Mouse (Mus musculus) 3T3-L1 (cell line): ENCODE data around the gene Mettl22.

Experiments used
- DNase-seq: peaks from one replicate; pipeline ENCODE4 v3.0.0-alpha.2; 2015; ENCODE audit warnings: low read depth, low spot score

The Mettl22 gene

DNA sequence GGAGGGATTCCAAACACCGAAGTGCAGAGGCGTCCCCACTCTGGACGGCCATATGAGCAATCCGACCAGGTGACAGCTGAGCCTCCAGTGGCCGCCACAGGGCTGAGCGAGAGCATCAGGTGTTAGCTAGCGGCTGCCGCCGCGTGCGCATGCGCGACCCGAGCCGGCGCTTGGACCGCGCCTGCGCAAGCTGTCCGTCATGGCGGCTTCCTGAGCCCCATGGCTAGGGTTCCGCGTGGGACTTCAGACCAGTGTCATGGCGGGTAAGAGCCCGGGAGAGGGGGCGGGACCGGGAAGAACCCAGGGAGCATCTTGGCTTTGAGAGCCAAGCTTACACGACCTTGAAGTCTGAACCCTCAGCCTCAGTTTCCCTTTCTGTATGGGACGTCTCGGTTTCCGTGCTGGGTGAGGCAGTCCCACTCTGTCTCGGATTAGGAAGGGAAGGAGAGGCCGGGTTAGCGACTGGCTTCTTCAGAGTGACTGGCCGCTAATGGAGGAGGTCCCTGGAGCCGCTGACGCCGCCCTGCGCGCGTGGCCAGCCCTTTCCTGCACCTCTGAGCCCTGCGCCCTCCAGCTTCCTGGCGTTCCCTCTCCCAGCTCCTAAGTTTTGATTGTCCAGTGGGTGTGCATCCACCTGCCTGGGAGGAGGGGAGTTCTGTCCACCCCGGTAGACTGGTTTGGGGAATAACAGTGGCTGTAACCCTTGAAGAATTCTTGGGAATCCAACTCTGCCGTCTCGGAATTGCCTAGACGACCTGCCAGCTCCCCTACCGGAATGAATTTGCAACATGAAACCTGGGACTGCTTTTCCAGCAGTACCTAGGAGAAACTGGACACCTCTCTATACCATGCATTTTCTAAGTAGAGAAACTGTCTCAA is at the start of gene Mettl22:
Gene Mettl22 (plus strand): TSS at position 186 of the 879 bp plus-strand sequence.
- peak; percentile 93 for DNase-seq

DNA sequence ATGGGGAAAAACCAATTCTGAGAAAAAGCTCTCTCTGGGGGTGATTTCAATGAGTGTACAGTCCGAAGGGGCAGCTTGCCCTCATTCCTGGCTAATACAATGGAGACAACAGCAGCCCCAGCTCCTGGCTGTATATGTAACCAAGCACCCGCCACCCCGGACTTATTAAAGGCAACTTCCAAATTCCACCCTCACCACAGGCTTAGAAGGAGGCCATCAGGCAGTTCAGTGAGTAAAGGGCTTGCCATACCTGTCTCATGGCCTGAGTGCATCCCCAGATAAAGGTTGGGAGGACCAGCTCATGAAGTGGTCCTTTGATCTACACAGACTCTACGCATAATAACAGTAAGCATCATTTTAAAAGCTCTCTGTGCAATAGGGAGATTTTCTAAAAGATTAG is 49.7 kb upstream of the Mettl22 start:
- DNase-seq = no peak

DNA sequence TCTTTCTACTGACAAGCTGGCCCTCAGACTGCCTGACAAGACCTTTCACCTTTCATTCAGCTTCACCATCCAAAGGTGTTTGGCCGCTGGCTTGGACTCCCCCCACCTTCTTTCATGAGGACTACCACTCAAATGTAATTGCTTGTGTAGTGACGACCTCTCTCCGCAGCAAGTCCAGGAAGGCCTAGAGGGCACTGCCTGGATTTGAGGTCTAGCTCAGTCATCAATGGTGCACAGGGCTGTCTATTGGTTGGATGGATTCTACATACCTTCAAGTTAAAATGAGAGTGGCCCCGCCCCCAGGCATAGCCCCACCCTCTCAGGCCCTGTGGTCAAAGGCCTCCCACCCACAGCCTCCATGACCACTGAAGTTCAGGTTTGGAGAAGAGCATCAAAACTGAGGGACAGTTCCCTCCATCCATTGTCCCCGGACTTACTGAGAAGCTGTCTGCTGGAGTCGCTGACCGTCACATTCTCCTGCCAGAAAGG is 46.9 kb upstream of the Mettl22 start:
- DNase-seq = no peak

DNA sequence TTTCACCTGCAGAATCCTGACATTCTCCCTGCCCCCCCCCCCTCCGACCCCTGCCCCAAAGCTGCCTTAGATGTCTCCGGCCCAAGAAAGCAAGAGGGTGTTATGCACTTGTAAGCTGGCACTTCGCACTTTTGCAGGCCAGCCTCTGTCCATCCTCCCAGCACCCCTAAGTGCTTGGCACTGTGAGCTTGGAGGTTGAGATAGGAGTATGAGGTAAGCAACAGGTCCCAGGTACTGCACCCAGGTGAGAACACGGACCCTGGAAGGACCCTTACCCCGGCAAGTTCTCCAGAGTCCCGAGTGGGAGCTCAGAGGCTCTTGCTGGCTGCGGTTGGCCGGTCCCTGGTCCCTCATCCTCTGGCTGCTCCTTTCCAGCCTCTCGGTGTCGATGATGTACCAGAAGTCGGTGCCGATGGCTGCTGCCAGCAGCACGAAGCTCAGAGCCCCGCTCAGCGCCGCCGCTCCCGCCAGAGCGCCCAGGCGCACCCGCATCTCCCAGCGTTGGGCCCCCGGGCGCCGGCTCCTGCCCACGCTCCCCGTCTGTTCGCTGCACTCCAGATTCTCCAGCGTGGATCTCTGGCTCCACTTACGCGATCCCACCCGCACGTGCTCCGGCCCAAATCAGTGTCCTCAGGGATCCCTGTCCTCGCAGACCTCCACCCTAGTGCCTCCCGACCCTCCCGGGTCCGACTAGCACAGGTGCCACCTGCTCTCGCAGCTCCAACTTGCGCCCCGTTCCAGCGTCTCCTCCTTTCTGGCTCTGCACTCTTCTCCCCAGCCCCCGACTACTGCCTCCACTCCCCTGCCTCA is 46.2 kb upstream of the Mettl22 start:
- DNase-seq = no peak

DNA sequence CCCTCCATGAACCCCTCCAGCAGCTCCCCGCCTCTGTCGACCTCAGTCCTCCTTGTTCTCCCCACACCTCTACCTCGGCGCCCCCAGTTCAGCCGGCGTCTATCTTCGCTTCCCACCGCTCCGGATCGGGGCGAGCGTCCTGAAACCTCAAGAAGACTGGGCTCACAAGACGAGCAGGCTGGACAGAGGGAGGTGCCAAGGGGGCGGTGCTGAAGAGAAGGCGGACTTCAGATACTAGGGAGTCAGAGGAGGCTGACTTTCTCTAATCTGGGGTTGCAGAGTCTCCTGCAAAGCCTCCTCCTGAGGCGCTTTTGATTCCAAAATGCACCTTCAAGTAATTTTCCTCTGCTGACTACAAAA is 45.6 kb upstream of the Mettl22 start, which contains the start of gene Tmem114:
Gene Tmem114 (minus strand): TSS at position 166 of the 360 bp plus-strand sequence.
- no peak for DNase-seq

DNA sequence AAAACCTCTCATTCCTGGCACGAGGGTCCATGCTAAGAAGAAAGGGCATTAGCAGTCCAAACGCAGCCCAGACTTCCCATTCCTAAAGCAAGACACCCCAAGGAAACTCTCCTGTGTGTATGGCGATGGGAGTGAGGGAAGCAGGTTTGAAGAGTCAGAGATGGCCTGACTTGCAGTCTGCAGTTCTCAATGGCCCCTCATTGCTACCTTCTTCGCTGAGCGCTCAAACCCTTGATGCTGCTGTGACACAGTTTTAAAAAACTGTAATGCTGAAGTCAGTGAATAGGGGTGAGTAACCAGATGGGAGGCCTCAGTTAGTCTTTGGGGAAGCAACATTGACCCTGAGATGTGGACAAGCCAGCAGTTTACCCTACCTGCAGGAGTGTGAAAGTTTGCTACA is 44.9 kb upstream of the Mettl22 start:
- DNase-seq = no peak

DNA sequence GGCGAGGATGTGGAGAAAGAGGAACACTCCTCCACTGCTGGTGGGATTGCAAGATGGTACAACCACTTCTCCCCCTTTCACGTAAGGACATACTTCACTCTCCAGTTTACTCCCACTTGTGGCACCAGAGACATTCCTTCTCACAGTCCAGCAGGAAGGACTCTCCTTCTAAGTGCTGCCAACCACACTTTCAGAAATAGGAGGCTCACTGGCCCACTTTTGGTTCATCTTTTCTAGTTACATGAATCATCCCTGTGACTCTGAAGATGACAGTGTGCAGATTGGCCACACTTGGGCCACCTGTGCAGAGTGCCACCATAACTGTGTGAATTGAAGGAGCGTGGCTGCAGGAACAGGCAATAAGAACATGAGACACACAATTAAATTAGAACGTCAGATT is 41.1 kb upstream of the Mettl22 start:
- DNase-seq = no peak

DNA sequence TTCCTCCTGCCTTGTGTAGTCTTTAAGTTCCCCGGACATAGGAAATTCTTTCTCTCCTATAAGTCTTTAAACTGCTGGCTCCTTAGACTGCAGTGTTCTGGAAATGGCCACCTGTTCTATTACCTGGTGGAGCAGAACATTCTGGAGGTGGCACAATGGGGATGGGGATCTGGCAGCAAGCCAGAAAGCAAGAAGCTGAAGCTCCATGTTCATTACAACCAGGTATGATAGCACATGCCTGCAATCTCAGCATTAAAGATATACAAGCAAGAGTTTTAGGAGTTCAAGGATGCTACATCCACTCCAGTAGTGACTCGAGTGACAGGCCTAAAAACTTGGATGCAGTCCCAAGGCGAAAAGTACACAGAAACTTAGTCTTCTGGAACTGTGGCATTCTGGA is 38.0 kb upstream of the Mettl22 start:
- DNase-seq = no peak

DNA sequence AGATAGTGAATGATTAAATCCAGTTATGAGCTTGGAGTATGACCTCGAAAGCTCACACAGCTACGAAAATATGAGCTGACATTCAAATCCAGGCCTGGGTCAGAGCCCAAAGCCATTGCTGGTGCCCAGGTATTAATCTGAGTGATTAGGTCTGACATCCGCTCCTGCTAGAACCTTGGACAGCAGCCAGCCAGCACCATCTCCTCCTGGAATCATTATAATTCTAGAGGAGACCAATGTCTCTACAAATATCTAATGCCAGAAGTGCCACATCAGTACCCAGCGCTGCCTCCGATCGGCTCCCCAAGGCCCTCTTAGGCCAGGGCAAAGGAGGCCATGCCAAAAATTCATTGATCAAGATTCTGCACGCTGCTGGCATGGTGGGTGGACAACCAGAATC is 25.7 kb upstream of the Mettl22 start:
- DNase-seq = no peak

DNA sequence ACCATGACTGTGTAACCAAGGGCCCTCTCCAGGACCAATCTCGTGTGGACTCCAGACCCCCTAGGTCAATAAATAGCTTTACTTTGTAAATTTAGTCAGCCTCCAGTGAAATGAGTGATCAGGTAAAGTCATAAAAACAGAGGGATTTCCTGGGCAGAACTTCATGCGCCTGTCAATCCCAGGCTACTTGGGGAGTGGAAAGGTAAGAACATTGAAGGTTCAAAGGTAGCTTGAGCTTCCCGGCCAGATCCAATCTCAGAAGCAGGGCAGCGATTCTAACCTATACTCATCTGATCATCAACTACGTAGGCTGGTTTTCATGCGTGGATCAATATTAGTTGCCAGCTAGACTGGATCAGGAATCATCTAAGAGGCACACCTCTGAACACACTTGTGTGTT is 24.3 kb upstream of the Mettl22 start:
- DNase-seq = no peak

DNA sequence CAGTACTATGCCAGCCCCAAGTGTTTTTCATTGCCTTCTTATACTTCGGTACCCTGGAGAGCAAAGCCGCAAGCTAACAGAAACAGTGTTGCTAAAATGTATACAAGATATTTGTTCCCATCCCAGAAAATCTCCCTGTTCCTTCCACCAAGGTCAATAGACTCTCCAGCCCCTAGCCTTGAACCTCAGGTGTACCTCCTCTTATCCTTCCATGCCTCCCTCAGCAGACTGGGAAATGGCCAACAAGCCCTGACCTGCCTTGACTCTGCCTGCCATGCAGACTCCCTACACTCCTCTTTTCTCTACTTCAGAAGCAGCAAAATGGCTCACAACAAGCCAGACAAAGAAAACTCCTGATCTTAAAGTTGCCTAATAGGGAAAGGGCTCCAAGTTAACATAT is 17.3 kb upstream of the Mettl22 start:
- DNase-seq = no peak

DNA sequence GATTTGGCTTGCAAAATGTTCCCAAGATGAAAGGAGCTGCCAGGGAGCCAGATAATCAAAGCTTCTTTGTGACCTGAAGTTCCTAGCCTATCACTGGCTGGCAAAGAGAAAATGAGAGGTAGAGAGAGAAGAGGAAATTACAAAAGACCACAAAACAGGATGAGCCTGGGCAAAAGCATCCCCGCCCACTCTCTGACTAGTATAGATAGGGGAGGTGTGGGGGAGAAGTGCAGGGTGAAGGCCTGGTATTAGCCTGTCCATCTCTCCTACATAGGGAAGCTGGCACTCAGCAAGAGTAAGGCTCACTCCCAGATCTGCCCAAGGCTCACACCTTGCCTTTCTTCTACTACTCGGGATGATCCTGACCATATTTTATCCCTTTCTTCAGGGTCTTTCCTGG is 15.4 kb upstream of the Mettl22 start:
- DNase-seq = no peak

DNA sequence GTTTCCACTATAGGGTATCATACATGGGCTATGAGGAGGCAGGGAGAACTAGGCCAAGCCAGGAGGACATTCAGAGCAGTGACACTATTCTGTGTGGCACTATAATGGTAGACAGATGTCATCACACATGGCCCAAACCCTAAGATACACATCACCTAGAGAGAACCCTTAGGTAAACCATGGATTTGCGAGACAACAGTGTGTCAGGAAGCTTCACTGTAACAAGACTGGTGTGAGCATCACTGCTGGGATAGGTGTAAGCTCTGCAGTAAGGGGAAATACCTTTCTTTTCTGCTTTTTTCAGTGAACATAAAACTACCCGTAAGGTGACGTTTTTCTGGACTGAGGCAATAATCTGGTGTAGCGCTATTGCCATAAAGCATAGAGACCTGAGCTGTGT is 12.2 kb upstream of the Mettl22 start:
- no peak for DNase-seq

DNA sequence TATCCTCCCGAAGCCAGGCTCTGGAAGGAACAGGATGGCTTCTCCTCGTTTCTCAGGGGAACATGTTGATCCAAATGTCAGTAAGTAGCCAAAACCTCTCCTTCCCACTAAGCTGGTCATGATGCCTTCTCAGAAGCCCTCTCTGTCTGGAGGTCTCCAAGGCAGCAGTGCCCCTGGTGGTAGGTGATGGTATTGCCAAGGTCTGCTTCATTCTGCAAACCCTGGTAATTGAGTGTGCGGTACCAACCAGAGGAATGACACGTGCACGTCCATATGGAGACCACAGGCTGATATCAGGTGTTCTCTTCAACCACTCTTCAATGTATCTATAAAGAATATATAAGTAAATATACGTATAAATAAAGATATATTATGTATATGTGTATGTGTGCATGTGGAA is 11.5 kb upstream of the Mettl22 start:
- peak; percentile 78 for DNase-seq

DNA sequence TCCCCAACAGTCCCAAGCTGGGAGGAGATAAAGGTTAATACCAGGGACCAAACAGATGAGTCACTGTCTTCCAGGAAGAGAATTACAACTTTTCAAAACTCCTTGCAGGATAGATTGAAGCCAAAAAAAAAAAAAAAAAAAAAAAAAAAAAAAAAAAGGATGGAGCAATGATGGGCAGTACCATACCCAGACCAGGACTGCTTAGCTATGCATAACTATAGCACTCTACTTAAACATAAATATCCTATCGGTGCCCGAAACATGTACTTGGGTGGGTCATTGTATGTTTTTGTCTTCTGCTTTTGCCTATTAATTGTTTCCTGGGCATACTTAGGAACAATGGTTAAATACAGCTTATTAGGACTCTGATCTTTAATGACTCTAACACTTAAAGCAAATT is 456 bp upstream of the Mettl22 start:
- peak; percentile 8 for DNase-seq

DNA sequence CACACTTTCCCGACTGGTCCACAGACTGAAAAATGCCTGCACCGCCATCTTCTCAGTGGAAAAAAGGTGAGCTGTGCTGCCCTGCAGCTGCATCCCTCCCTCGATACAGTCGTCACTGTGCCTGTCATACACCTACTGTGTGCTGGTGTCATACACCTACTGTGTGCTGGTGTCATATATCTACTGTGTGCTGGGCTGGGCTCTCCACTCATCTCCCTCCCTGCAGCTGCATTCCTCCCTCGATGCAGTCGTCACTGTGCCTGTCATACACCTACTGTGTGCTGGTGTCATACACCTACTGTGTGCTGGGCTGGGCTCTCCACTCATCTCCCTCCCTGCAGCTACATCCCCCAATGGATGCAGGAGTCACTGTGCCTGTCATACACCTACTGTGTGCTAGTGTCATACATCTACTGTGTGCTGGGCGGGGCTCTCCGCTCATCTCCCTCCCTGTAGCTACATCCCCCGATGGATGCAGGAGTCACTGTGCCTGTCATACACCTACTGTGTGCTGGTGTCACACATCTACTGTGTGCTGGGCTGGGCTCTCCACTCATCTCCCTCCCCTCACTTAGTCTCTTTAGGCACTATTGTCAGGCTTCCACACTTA is 16.9 kb downstream of the Mettl22 start:
- DNase-seq = no peak

DNA sequence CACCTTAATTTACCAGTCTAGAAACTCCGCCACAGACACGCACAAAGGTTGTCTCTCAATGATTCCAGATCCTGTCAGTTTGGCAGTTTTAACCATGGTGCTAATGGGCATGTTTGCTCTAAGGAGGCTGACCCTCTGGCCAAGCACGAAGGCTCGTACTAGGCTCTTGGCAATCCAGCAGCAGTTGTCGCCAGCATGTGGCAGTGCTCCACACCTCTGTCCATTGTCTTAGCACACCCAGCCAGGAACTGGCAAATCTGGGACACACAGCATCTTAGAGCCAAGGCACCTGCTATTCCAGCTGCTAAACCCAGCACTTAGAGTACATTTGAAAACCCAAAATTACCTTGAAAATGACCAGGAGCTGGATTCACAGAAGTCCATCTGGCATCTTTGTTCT is 18.8 kb downstream of the Mettl22 start:
- DNase-seq = no peak

DNA sequence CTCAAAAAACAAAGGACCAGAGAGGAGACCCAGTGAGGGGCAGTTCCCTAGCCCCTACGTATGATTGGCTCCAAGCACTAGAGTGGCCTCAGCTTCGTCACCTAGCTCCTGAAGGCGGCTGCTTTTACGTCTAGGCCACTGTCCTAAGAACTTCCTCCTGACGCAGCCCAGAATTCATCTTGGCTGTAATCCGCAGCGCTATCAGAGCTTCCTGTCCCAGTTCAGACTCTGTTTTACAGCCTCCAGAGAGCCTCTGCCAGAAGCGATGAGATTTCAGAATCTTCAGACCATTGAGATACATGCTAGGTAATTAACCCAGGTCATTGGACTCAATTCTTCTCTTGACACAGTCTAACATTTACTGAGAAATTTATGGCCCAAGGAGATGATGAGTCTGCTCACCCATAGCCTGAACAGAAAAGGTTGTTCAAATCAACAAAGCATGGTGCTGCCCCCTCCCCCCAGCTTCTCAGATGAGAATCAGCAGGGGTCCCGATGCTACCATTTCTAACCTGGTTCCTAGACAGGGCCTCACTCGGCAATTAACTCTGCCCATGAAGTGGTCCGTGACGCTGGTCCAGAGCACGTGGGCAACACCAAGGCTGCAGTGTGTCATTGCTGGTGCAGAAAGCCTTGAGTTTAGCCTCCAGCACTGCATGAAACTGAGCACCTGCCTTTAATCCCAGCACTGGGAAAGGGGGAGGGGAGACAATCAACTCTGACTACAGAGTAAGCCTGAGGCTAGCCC is 21.3 kb downstream of the Mettl22 start:
- DNase-seq = no peak

DNA sequence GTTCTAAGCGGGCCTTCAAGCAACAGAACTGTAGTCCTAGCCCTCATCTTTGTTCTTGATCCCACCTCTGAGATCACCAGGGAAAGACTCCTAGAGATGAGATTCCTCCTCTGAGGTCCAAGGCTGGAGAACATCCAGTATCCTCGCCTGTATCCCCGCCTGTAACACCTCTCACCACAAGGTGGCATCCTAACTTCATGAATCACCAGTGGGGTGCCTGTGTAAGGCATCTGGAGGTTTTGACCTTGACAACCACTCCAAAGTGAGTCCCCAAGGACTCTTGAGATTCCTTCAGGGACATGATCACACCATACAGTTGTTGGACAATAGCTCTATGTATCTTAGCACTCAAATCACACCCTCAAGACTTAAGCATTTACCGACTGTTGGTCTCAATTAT is 23.7 kb downstream of the Mettl22 start:
- DNase-seq = peak; percentile 87

DNA sequence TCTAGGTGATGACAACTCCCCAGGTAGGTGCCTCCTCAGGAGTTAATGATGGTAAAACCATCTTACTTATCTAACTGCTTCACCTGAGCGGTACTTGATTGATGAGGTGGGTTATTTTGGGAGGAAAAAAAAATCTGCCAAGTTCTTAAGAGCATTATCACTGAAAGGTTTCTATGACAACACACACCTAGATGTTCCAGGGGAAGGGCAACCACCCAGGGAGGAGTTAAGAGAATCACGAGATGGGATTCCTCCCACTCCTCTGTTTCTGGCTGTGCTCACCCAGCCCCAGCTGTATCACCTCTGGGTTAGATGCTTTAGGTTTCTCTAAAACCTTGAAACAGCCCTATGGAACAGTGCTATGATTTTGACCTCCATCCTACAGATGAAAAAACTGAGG is 26.4 kb downstream of the Mettl22 start:
- no peak for DNase-seq

DNA sequence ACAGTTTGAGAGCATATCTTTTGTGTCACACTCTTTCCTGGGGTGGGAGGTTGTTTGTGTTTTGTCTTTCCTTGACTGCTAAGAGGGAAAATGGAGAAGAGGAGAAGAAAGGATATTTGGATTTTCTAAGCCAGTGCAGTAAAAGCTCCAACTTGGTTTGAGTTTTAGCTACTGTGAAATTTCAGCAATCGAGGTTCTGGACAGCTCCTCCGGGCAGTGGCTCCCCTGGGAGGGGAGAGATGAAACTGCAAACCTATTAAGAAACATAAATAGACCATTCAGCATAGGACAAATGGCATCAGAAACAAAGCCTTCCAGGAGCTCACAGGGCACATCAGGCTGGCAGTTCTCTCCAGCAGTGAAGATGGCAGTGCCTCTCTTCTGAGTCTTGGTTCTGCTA is 33.7 kb downstream of the Mettl22 start:
- DNase-seq = peak; percentile 36

DNA sequence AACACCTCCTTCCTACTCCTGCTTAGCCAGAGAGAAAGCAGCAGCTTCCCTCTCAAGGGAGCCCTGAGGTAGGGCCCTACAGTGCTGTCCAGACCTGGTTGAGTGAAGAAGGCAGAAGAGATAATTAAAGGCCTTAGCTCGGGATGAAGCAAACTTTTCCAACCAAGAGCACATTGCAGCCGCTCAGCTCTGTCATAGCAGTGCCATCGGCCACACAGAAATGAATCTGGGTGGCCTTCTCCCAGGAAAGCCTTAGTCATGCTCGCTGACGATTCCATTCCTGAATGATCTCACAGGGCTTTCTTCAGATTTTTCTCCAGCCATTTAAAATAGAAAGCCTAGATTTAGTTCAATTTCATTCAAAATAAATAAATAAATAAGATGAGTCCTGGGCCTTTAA is 39.3 kb downstream of the Mettl22 start:
- DNase-seq = no peak
